Mouse (Mus musculus) G1E (cell line): ENCODE measurements around the gene Rims1. TPM values are rescaled to one million over a fixed set of nuclear protein-coding genes. Genes with fewer than 3 reads are reported as not detected.

Experiments
- ATAC-seq: 2 replicates; pipeline ENCODE4 v1.8.0; 2016; ENCODE audit warnings: mild to moderate bottlenecking; ENCODE audit not compliant: insufficient number of reproducible peaks, poor library complexity, low FRiP score, severe bottlenecking; ENCODE audit errors: extremely low read depth
- DNase-seq: peaks from one replicate; pipeline ENCODE4 v3.0.0; 2012; ENCODE audit warnings: low spot score
- H3K27me3 ChIP-seq: 2 replicates; pipeline ENCODE4 v1.6.1; 2012; ENCODE audit warnings: mild to moderate bottlenecking, low read length, inconsistent platforms; ENCODE audit not compliant: insufficient read depth
- H3K36me3 ChIP-seq: replicated peaks from 2 replicates; pipeline ENCODE3; 2012; ENCODE audit warnings: mild to moderate bottlenecking, inconsistent platforms
- H3K4me1 ChIP-seq: 2 replicates; pipeline ENCODE4 v1.6.1; 2012; ENCODE audit warnings: low read depth, low read length, inconsistent platforms, mixed read lengths; ENCODE audit not compliant: insufficient read depth
- H3K4me3 ChIP-seq: 2 replicates; pipeline ENCODE4 v1.5.1; 2012; ENCODE audit warnings: low read depth, mild to moderate bottlenecking, inconsistent platforms, low read length, moderate library complexity, mixed read lengths
- H3K9me3 ChIP-seq: replicated peaks from 2 replicates; pipeline ENCODE4 v1.6.1; 2012; ENCODE audit warnings: inconsistent platforms
- CTCF ChIP-seq: IDR thresholded peaks from 2 replicates; pipeline ENCODE4 v1.5.1; 2012; ENCODE audit warnings: low read depth, low read length, inconsistent platforms, mixed read lengths
- GATA1 ChIP-seq: IDR thresholded peaks from 2 replicates; pipeline ENCODE4 v1.6.1; 2012; ENCODE audit warnings: borderline replicate concordance, low read length, inconsistent platforms, mixed read lengths
- GATA2 ChIP-seq: IDR thresholded peaks from 2 replicates; pipeline ENCODE4 v1.6.1; 2012; ENCODE audit warnings: low read depth, low read length, inconsistent platforms, borderline replicate concordance
- POLR2AphosphoS5 ChIP-seq: IDR thresholded peaks from 2 replicates; pipeline ENCODE4 v1.6.1; 2012; ENCODE audit warnings: low read depth, low read length, inconsistent platforms; ENCODE audit not compliant: insufficient replicate concordance
- TAL1 ChIP-seq: conservative IDR thresholded peaks from 2 replicates; pipeline ENCODE4 v1.6.1; 2012; ENCODE audit warnings: low read depth, low read length, inconsistent platforms, mixed read lengths
- polyA plus RNA-seq: library from polyadenylated mRNA; stranded (reverse); fragments of >175 nt; gene quantifications from 2 replicates; pipeline ENCODE4 v1.2.3, GENCODE M21; 2012
- total RNA-seq, 2 experiments: library from RNA; stranded (forward) in 1 of 2; stranded (reverse) in 1 of 2; fragments of 200-1000 nt in 1 of 2; fragments of >200 nt in 1 of 2; fragmentation: Nextera tagmentation in 1 of 2; gene quantifications; 2 replicates each; pipeline ENCODE4 v1.2.3; 2014 to 2017

The Rims1 gene
- total RNA-seq (2014; fragmentation: Nextera tagmentation) (not detected in 2 replicates), total RNA-seq (2017) (0.06 and 0.11 TPM in 2 replicates), polyA plus RNA-seq (not detected in 2 replicates)

- no peak for ATAC-seq
Observed at GRCm38 (mm10) chr1:22805726-22806625, at the start of gene Rims1. TSS of gene Rims1 (minus strand) at chr1:22805994.

GRCm38 (mm10) chr1:22806626-22807096, 867 bp upstream of the Rims1 start:
- H3K27me3 ChIP-seq, result no peaks in the 10 kb centered on the region; the same call in 1 of the 2 replicates
- no peak for TF ChIP-seq POLR2AphosphoS5
- TF ChIP-seq CTCF, result no peak
- DNase-seq, result no peak
- H3K36me3 ChIP-seq, result no peaks in the 10 kb centered on the region
- H3K4me1 ChIP-seq, result no peaks in the 10 kb centered on the region
- H3K4me3 ChIP-seq, result no peak overlapping the region
- ATAC-seq, result no peak
- H3K9me3 ChIP-seq, result peaks cover 3% of the 10 kb centered on the region

More at GRCm38 (mm10) chr1:22805726-22806625, at the start of gene Rims1:
- Histone ChIP-seq H3K4me1 (no peaks in the 10 kb centered on the region), H3K36me3 (no peaks in the 10 kb centered on the region), H3K4me3 (no peak within 1 kb of the TSS), H3K27me3 (no peaks in the 10 kb centered on the region; the same call in 1 of the 2 replicates), H3K9me3 (peaks cover 3% of the 10 kb centered on the region)
- TF ChIP-seq POLR2AphosphoS5 (no peak), CTCF (no peak), TAL1 (no peak), GATA1 (no peak), GATA2 (no peak)
- DNase-seq, result no peak

- H3K9me3 ChIP-seq, result peaks cover 3% of the 10 kb centered on the region
- no peak overlapping the region for H3K4me3 ChIP-seq
- ATAC-seq, result no peak
- DNase-seq, result no peak
- no peaks in the 10 kb centered on the region; the same call in 1 of the 2 replicates for H3K27me3 ChIP-seq
- H3K36me3 ChIP-seq, result no peaks in the 10 kb centered on the region
- no peaks in the 10 kb centered on the region for H3K4me1 ChIP-seq
- TF ChIP-seq CTCF (no peak), GATA2 (no peak), POLR2AphosphoS5 (no peak), TAL1 (no peak), GATA1 (no peak)
Observed at GRCm38 (mm10) chr1:22805025-22805725, 619 bp downstream of the Rims1 start.

GRCm38 (mm10) chr1:22804148-22804885, 1.5 kb downstream of the Rims1 start:
- H3K27me3 ChIP-seq, result no peaks in the 10 kb centered on the region; the same call in 1 of the 2 replicates
- no peaks in the 10 kb centered on the region for H3K4me1 ChIP-seq
- no peak for DNase-seq
- ATAC-seq, result no peak
- no peaks in the 10 kb centered on the region for H3K36me3 ChIP-seq
- H3K4me3 ChIP-seq, result no peak overlapping the region
- H3K9me3 ChIP-seq, result peaks cover 3% of the 10 kb centered on the region
- TF ChIP-seq GATA1, result no peak
- no peak for TF ChIP-seq CTCF
- no peak for TF ChIP-seq POLR2AphosphoS5
- no peak for TF ChIP-seq TAL1
- no peak for TF ChIP-seq GATA2

- H3K9me3 ChIP-seq, result peaks cover 3% of the 10 kb centered on the region
- no peaks in the 10 kb centered on the region; the same call in 1 of the 2 replicates for H3K27me3 ChIP-seq
- H3K36me3 ChIP-seq, result no peaks in the 10 kb centered on the region
Observed at GRCm38 (mm10) chr1:22803471-22803870, 2.3 kb downstream of the Rims1 start.

GRCm38 (mm10) chr1:22800276-22800675, 5.5 kb downstream of the Rims1 start:
- ATAC-seq, result no peak
- H3K27me3 ChIP-seq, result no peaks in the 10 kb centered on the region
- TF ChIP-seq GATA1, result no peak
- no peak for TF ChIP-seq CTCF
- no peak for TF ChIP-seq POLR2AphosphoS5
- TF ChIP-seq GATA2, result no peak
- TF ChIP-seq TAL1, result no peak

More at GRCm38 (mm10) chr1:22803471-22803870, 2.3 kb downstream of the Rims1 start:
- Histone ChIP-seq H3K4me3 (no peak overlapping the region), H3K4me1 (no peaks in the 10 kb centered on the region)
- no peak for TF ChIP-seq TAL1
- ATAC-seq (no peak), DNase-seq (no peak)

More at GRCm38 (mm10) chr1:22800276-22800675, 5.5 kb downstream of the Rims1 start:
- H3K9me3 ChIP-seq, result no peaks in the 10 kb centered on the region
- H3K36me3 ChIP-seq, result no peaks in the 10 kb centered on the region
- DNase-seq, result no peak
- H3K4me3 ChIP-seq, result no peak overlapping the region
- no peaks in the 10 kb centered on the region for H3K4me1 ChIP-seq
